Mouse (Mus musculus): ENCODE measurements around the gene Plekhg3. TPM values are rescaled to one million over a fixed set of nuclear protein-coding genes. Genes with fewer than 3 reads are reported as not detected.

Plekhg3 gene
- polyA plus RNA-seq, 1 experiment from 2014 or later, result 0.63 TPM

GRCm38 (mm10) chr12:76618175-76618574, 87.5 kb downstream of the Plekhg3 start:
- 44% methylated on average over 4 of the region's 4 CpGs for WGBS
- ATAC-seq, result peak; percentile 16; the same call in 1 of the 2 replicates
- H3K27ac ChIP-seq, result no peak overlapping the region

GRCm38 (mm10) chr12:76619847-76620246, 89.2 kb downstream of the Plekhg3 start:
- Histone ChIP-seq H3K9ac (no peak overlapping the region), H3K36me3 (ENCODE audit: poor library complexity, severe bottlenecking) (no peaks in the 10 kb centered on the region), H3K27me3 (no peaks in the 10 kb centered on the region), H3K4me3 (no peak overlapping the region), H3K9me3 (replicated peaks) (no peaks in the 10 kb centered on the region), H3K4me1 (peaks cover 9% of the 10 kb centered on the region), H3K4me2 (no peak overlapping the region), H3K27ac (no peak overlapping the region)
- WGBS, result 55% methylated on average over 5 of the region's 5 CpGs
- ATAC-seq, result no peak

More at GRCm38 (mm10) chr12:76618175-76618574, 87.5 kb downstream of the Plekhg3 start:
- H3K9me3 ChIP-seq (replicated peaks), result no peaks in the 10 kb centered on the region
- H3K4me3 ChIP-seq, result no peak overlapping the region
- H3K4me2 ChIP-seq, result no peak overlapping the region
- no peak overlapping the region for H3K9ac ChIP-seq
- no peaks in the 10 kb centered on the region for H3K27me3 ChIP-seq
- no peaks in the 10 kb centered on the region for H3K36me3 ChIP-seq (ENCODE audit: poor library complexity, severe bottlenecking)
- H3K4me1 ChIP-seq, result peaks cover 9% of the 10 kb centered on the region

- no peak overlapping the region for H3K4me2 ChIP-seq
- no peaks in the 10 kb centered on the region for H3K27me3 ChIP-seq
- H3K9me3 ChIP-seq (replicated peaks), result no peaks in the 10 kb centered on the region
- H3K4me1 ChIP-seq, result peaks cover 4% of the 10 kb centered on the region
- H3K4me3 ChIP-seq, result no peak overlapping the region
- WGBS, result 82% methylated on average over 6 of the region's 6 CpGs
- no peak overlapping the region for H3K27ac ChIP-seq
- H3K36me3 ChIP-seq (ENCODE audit: poor library complexity, severe bottlenecking), result no peaks in the 10 kb centered on the region
- no peak for ATAC-seq
- no peak overlapping the region for H3K9ac ChIP-seq
Observed at GRCm38 (mm10) chr12:76623374-76623773, 92.7 kb downstream of the Plekhg3 start.

Small RNA genes within 50 kb of the gene (microRNA-seq; reads per million reads assigned to microRNA genes)
- gene Mir5135, result not detected

Other genes starting within 250 kb of the Plekhg3 start
- gene Akap5, start 206.0 kb upstream of the Plekhg3 start, polyA plus RNA-seq (2015; fragmentation: Nextera tagmentation; extraction: Ambion mirVana), result 4.5 and 5.3 TPM in 2 replicates
- gene Zbtb25, start 161.3 kb upstream of the Plekhg3 start, polyA plus RNA-seq (2015; fragmentation: Nextera tagmentation; extraction: Ambion mirVana), result 18.4 and 18.5 TPM in 2 replicates
- gene Zbtb1, start 160.6 kb upstream of the Plekhg3 start, polyA plus RNA-seq (2015; fragmentation: Nextera tagmentation; extraction: Ambion mirVana), result 5.5 and 5.6 TPM in 2 replicates
- gene Hspa2, start 126.7 kb upstream of the Plekhg3 start, polyA plus RNA-seq (2015; fragmentation: Nextera tagmentation; extraction: Ambion mirVana), result 4.9 and 5.2 TPM in 2 replicates
- 0.71 and 1.2 TPM in 2 replicates for gene Ppp1r36, start 113.4 kb upstream of the Plekhg3 start, polyA plus RNA-seq (2015; fragmentation: Nextera tagmentation; extraction: Ambion mirVana)
- 0.39 and 0.67 TPM in 2 replicates for gene Sptb, start 179.7 kb downstream of the Plekhg3 start, polyA plus RNA-seq (2015; fragmentation: Nextera tagmentation; extraction: Ambion mirVana)
- 116 and 119 TPM in 2 replicates for gene Churc1, start 234.6 kb downstream of the Plekhg3 start, polyA plus RNA-seq (2015; fragmentation: Nextera tagmentation; extraction: Ambion mirVana)
- 30.1 and 32.9 TPM in 2 replicates for gene Fntb, start 234.7 kb downstream of the Plekhg3 start, polyA plus RNA-seq (2015; fragmentation: Nextera tagmentation; extraction: Ambion mirVana)

Data from forebrain, embryonic 13.5 days (tissue).